Mouse (Mus musculus): Measurements from ENCODE around the gene Pde8a.
A peak's percentile ranks its signal among the peaks of the same experiment; 100 is the strongest.
"Not testable (repeated sequence)": the region's sequence is repeated elsewhere in the genome, so short reads cannot be mapped to it uniquely, and the experiment has no call there.

Gene Pde8a

GRCm38 (mm10) chr7:81213347-81214152, at the start of gene Pde8a:
Gene Pde8a, plus strand, starts transcription at chr7:81213596.
- no peak for DNase-seq

DNA sequence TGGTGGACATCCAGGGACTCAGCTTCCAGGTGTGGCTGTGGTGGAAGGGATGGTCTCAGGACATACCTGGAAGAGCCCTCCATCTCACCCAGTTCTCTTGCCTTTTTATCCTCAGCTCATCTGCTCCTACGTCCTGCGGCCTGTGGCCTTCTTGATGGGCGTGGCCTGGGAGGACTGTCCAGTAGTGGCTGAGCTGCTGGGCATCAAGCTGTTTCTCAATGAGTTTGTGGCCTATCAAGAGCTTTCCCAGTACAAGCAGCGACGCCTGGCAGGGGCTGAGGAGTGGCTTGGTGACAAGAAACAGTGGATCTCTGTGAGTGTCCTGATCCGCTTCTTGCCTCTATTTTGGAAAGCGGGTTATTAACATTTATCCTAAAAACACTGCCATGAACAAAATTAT, 49.0 kb upstream of the Pde8a start:
- no peak for DNase-seq

DNA sequence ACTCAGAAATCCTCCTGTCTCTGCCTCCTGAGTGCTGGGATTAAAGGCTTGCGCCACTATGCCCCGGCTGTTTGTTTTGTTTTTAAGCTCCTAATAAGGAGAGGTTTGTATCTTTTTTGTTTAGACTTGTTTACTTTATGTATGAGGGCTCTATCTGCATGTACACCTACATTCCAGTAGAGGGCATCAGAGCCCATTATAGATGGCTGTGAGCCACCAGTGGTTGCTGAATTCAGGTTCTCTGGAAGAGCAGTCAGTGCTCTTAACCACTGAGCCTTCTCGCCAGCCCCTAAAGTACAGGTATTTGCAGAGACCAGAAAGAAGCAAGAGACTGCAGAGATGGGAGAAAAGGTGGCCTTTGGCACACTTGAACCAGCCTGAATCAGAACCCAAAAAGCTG, 46.3 kb upstream of the Pde8a start:
- peak; percentile 38 to 43 for DNase-seq

DNA sequence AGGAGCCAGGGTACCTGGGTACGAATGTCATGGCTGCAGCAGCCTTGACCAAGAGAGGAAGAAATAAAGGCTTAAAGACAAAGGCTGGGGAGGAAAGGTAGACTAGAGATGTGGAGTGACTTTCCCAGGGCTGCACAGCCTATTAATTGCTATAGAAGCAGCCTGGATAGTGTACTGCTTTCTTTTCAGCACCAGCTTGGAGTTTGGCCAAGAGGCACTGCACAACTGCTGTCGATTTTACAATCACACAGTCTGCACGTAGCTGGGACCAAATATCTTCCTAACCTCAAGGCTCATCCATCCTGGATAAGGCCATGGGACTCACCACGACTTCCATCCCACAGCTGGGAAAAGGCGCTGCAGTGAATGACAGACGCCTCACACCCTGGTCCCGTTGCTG, 44.0 kb upstream of the Pde8a start:
- DNase-seq, result no peak

GRCm38 (mm10) chr7:81173931-81174330, 39.5 kb upstream of the Pde8a start:
- no peak for DNase-seq

GRCm38 (mm10) chr7:81174654-81175053, 38.7 kb upstream of the Pde8a start:
- DNase-seq, result no peak

DNA sequence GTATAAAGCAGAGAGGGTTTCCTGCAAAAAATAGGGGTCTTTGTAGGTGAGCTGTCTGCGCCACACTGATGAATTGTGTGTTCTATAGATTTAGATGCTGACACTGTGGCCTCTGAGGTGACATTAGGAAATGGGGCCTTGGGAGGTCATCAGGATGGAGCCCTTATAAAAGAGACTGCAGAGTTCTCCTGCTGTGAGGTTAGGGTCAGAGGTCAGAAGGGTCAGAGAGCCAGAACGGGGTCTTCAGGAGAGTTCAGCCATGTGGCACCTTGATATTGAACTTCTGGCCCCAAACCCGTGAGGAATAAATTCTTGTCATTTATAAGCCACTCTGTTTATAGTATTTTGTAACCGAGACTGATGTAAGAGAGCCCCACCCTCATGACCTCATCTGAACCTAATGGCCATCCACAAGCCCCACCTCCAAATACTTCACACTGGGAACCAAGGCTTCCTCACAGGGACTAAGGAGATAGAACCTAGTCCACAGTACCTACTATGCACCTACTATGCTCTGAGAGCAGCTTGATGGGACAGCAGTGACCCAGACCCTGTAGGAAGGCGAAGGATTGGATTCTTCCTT, 37.1 kb upstream of the Pde8a start:
- no peak for DNase-seq

GRCm38 (mm10) chr7:81179494-81179893, 33.9 kb upstream of the Pde8a start:
- no peak for DNase-seq

DNA sequence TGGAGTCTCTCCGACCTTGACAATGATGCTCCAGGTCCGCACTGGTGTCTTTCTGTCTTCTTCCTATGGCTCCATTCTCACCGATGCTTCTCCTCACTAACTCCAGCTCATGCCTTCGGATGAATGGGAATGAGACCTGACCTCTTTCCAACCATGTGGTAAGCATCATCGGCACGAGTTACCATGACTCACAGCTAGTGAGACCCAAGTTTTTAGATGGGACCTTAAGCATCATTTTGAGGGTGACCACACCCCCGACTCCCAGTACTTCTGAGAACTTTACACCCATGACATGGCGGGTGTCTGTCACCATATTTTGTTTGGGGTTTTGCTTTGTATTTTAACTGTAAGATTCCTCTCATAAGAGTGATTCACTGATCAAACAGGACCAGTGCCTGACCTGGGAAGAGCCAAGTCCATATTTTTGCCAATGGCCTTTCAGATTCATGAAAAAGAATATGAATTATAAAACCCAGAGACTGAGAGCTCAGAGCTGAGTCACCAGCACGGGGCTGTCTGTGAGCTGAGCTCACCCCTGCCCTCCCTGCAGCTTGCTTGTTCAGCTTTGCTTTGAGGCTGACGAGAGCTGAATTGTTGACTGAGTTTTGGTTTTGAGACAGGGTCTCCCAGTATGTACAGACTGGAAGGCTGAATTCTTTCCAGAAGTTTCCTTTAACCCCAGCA, 30.8 kb upstream of the Pde8a start:
- no peak for DNase-seq

GRCm38 (mm10) chr7:81183181-81183580, 30.2 kb upstream of the Pde8a start:
- no peak for DNase-seq

- no peak for DNase-seq
Observed at GRCm38 (mm10) chr7:81184136-81184535, 29.3 kb upstream of the Pde8a start.

DNA sequence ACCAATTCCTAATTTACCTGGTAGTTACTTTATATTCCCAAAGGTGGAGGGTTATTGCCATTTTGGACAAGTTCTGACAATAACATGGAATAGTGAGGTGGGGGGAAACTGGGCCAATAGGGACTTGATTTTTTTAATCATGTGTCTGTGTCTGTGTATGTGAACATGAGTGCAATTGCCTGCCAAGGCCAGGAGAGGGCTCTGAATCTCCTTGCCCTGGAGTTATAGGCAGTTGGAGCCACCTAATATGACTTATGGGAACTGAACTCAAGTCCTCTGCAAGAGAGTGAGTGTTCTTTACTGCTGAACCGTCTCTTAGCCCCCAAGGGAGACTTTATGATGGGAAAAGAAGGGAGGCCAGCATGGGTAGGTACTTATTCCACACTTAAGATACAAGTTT, 28.7 kb upstream of the Pde8a start:
- no peak for DNase-seq

GRCm38 (mm10) chr7:81186036-81186435, 27.4 kb upstream of the Pde8a start:
- peak; percentile 57 to 76 for DNase-seq

- DNase-seq, result no peak
Observed at GRCm38 (mm10) chr7:81189180-81189579, 24.2 kb upstream of the Pde8a start.

- no peak for DNase-seq
Observed at GRCm38 (mm10) chr7:81195509-81195908, 17.9 kb upstream of the Pde8a start.

DNA sequence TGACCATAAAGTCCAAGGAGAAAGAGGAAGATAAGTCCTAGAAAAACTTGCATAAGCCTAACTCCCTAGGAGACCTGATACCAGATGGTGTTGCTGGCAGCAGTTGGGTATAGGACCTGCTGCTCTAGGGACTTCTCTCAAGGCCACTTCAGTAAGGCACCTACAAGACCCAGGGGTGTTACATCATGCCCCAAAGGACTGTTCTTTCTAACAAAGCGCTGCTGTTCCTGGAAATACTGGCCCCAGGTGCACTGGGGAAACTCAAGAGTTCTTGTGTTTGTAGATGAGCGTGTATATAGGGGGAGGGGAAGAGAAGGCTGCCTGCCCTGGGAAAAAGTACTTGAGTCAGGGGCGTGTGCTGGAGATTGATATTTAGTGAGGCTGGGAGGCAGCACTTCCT, 16.6 kb upstream of the Pde8a start:
- DNase-seq, result no peak

DNA sequence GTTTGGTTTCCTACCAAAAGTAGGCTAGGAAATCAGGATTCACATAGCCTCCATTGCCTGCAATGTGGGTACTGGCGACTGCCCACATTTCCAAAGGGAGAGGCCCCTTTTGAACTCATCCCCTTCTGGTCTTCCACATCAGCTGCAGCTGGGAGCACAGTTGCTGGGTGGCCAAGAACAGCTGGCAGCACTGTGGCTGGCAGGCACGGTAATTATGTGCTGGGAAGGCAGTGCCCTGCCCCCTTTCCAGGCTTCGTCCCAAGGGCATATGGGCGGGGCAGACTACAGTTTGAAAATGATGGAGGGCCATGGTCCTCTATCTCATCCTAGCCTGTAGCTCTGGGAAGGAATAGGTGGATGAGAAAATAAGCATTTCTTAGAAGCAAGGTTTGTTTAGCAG, 14.9 kb upstream of the Pde8a start:
- DNase-seq, result no peak

- DNase-seq, result no peak
Observed at GRCm38 (mm10) chr7:81199109-81199508, 14.3 kb upstream of the Pde8a start.

- no peak for DNase-seq
Observed at GRCm38 (mm10) chr7:81199757-81200156, 13.6 kb upstream of the Pde8a start.

- DNase-seq, result no peak
Observed at GRCm38 (mm10) chr7:81202389-81202788, 11.0 kb upstream of the Pde8a start.

DNA sequence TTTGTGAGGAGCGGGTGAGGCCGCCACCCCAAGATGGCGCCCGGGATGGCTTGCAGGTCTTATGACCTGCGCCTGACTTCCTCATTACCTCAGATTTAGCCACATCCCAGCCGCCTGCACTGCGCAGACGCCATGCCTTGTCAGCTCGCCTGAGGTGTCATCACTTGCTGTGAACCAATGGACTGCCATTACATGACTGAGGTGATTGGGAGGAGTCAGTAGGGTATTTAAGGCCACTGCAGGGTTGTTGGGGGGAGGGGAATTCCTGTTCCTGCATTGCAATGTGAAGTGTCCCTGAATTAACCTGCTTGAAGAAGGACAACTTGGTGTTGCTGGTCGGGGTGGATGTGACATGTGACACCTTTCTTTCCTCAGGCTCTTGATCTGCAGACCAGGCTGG, 9.8 kb upstream of the Pde8a start:
- DNase-seq, result not testable (repeated sequence)

DNA sequence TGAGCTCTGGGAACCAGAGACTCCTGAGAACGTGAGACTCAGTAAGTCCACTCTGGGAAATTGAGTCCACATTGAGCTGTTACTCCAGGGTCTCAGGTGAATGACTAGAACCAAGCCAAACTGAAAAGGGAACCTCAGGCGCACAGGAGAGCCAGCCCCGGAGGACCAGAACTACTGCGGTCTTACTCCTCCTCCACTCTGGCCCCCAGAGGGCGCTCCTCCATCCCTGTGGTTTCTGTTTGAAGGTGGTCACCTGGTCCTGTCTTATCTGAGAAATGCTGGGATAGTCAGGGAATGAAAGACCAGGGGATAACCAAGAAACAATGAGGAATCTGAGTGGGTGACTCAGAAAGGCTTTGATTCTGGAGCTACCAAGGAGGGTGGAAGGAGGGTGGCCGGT, 4.5 kb upstream of the Pde8a start:
- DNase-seq, result peak; percentile 72 to 86

GRCm38 (mm10) chr7:81209979-81210685, 3.3 kb upstream of the Pde8a start:
- DNase-seq, result no peak

Measured in kidney, adult 8-10 months (tissue).